Mouse (Mus musculus): ENCODE measurements around the gene Spon1.

DNA sequence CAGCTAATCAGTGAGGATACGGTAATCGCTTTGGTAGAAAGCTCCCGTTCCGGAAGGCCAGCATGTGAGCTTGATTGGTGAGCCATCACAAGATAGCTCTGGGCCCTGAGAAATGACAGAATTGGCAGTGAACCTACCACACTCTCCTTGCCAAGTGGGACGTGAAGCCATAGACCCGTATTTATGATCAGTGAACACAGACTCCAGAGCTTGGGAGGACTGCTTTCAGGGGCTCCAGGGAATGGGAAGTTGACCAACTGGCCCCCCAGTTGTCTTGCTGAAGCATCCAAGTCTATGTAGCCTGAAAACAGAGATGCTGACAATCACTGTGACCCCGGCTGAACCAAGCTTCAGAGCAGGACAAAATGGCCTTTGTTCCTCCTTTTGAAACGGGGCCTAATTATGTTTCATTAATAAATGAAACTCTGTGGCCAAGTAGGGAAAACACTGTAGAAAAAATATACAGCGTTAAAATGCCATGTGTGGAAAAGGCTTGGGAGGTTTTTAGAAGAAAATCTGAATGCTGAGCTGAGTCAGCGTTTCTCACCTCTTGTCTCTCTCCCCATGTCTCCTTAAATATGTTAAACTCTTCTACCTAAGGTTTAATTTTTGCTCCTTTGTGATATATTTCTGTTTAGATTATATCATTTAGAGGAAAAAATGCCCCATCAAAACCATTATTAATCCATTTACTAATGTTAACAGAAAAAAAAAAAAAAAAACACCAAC, 220.8 kb downstream of the Spon1 start:
- TF ChIP-seq CTCF (IDR thresholded peaks at IDR 0.05; ENCODE audit: low read depth) (no peak), EP300 (IDR thresholded peaks at IDR 0.05; ENCODE audit: low read depth) (no peak)
